Mouse (Mus musculus) kidney, postnatal 0 days (tissue): Measurements from ENCODE around the gene Fn1. TPM values are rescaled to one million over a fixed set of nuclear protein-coding genes. Genes with fewer than 3 reads are reported as not detected.

Experiments
- ATAC-seq: fragments of 200-750 bp; cut with Nextera tagmentation; replicated peaks from 2 replicates; pipeline ENCODE4 v1.8.0; 2017; ENCODE audit warnings: low read depth, moderate number of reproducible peaks, moderate TSS enrichment, moderate library complexity; ENCODE audit not compliant: low FRiP score
- DNase-seq: peaks from one replicate; pipeline ENCODE4 v3.0.0-alpha.2; 2016; ENCODE audit warnings: low spot score
- H3K27ac ChIP-seq: fragments of 300-500 bp; sonication (generic); 2 replicates; pipeline ENCODE4 v1.5.1; 2014; ENCODE audit warnings: mild to moderate bottlenecking
- H3K27me3 ChIP-seq: fragments of 300-500 bp; sonication (generic); 2 replicates; pipeline ENCODE4 v1.6.1; 2014; ENCODE audit warnings: low read length, mixed read lengths; ENCODE audit not compliant: insufficient read depth
- H3K36me3 ChIP-seq: fragments of 300-500 bp; sonication (generic); 2 replicates; pipeline ENCODE4 v1.6.1; 2014; ENCODE audit warnings: low read length, mixed read lengths; ENCODE audit not compliant: insufficient read depth
- H3K4me1 ChIP-seq: fragments of 300-500 bp; sonication (generic); replicated peaks from 2 replicates; pipeline ENCODE4 v1.6.1; 2014; ENCODE audit warnings: antibody characterized with exemption, low read length, mixed read lengths; ENCODE audit not compliant: insufficient read depth
- H3K4me2 ChIP-seq: fragments of 300-500 bp; sonication (generic); 2 replicates; pipeline ENCODE4 v1.6.1; 2014; ENCODE audit warnings: mild to moderate bottlenecking, low read length, moderate library complexity, mixed read lengths
- H3K4me3 ChIP-seq: fragments of 300-500 bp; sonication (generic); replicated peaks from 2 replicates; pipeline ENCODE4 v1.5.1; 2014; ENCODE audit warnings: low read depth, low read length
- H3K9ac ChIP-seq: fragments of 300-500 bp; sonication (generic); 2 replicates; pipeline ENCODE4 v1.6.1; 2014; ENCODE audit warnings: low read depth, low read length
- H3K9me3 ChIP-seq: fragments of 300-500 bp; sonication (generic); replicated peaks from 2 replicates; pipeline ENCODE4 v1.6.1; 2016; ENCODE audit warnings: low read length, inconsistent platforms, mixed read lengths
- CTCF ChIP-seq: IDR thresholded peaks from 2 replicates; pipeline ENCODE4 v1.5.1; 2016; ENCODE audit warnings: antibody characterized with exemption, low read depth, mild to moderate bottlenecking, moderate library complexity
- WGBS: fragments of 180-500 bp; shearing (Covaris S2); extraction: QIAGEN DNeasy Blood & Tissue Kit; methylation state at CpG from one replicate; pipeline ENCODE4 v1.1.7; 2014; 5-methylcytosine and 5-hydroxymethylcytosine counted together
- polyA plus RNA-seq: library from polyadenylated mRNA; unstranded; fragments of >200 nt; fragmentation: Nextera tagmentation; extraction: Ambion mirVana; gene quantifications from 2 replicates; pipeline ENCODE4 v1.2.1, GENCODE M21; 2015

Fn1 gene
- 89.5 and 101 TPM in 2 replicates for polyA plus RNA-seq

DNA sequence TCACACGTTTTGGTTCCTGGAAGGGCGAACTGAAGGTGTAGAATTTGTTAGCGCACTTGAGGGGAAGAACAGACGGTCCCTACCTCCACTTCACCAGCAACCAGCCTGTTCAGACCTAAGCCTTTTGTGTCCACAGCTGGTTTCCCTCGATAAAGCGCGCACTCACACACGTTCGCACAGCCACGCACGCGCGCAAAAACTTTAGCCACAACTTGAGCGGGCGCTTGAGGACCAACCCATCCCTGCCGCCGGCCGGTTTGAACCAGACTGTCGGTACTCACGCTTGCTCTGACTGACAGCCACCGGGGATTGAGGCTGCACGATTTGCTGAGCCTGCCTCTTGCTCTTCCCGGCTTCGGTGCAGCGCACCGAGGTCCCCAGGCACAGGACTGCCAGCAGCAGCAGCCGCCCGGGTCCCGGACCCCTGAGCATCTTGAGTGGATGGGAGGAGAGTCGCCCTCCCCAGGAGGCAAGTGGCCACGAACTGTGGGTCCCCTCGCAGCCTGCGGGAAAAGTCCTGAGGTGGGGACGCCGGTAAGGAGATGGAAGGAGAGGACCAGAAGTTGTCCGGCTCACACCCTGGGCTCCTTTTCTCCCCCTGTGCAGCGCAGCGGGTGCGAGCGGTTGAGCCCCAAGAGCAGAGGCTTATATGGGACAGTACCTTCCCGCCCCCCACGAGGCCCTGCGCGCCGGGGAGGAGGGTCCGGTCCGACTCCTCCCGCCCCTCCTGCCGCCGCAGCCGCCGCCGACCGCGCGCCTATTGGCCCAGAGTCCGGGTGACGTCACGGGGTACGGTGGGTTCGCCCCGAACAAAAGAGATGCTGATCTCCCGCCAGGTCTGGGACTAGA is at the start of gene Fn1:
Gene Fn1 (minus strand): TSS at position 650 of the 849 bp plus-strand sequence.
- H3K4me3 ChIP-seq = peak within 1 kb of the TSS; percentile 66
- no peaks in the 10 kb centered on the region for H3K27me3 ChIP-seq
- no peaks in the 10 kb centered on the region for H3K36me3 ChIP-seq
- peak within 1 kb of the TSS; percentile 87 for H3K27ac ChIP-seq
- H3K4me2 ChIP-seq = peak within 1 kb of the TSS; percentile 77
- peak; percentile 96 for DNase-seq
- no peaks in the 10 kb centered on the region for H3K9me3 ChIP-seq
- peak; percentile 92 for ATAC-seq
- TF ChIP-seq CTCF = no peak
- under 1% methylated on average over 58 of the region's 63 CpGs for WGBS
- 0 out of 2 replicates have a peak, but pooled peaks cover 3% of the 10 kb centered on the region for H3K4me1 ChIP-seq
- H3K9ac ChIP-seq = peak within 1 kb of the TSS; percentile 72

DNA sequence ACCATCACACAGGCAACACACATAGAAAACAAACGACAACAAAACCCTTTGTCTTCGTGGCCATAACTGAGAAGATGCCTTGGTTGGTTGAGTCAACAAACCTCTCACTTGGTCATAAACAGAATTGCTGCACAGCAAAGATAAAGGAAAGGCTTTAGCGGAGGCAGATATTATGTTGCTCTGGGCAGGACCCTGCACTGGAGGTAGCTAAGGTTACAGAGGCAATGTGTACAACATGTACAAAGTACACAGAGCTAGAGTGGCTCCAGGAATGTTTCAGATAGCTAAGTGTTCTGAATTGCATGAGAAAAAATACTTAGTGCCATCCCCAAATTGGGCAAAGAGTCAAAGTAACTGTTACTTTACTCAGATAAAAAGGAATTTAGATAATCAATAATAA is 43.1 kb upstream of the Fn1 start:
- no peak for ATAC-seq
- Histone ChIP-seq H3K4me3 (no peak overlapping the region), H3K27me3 (no peaks in the 10 kb centered on the region), H3K9me3 (no peaks in the 10 kb centered on the region), H3K36me3 (no peaks in the 10 kb centered on the region), H3K4me2 (no peak overlapping the region), H3K27ac (no peak overlapping the region), H3K4me1 (no peaks in the 10 kb centered on the region), H3K9ac (no peak overlapping the region)
- no peak for DNase-seq
- TF ChIP-seq CTCF = no peak
- 73% methylated on average over 3 of the region's 3 CpGs for WGBS

DNA sequence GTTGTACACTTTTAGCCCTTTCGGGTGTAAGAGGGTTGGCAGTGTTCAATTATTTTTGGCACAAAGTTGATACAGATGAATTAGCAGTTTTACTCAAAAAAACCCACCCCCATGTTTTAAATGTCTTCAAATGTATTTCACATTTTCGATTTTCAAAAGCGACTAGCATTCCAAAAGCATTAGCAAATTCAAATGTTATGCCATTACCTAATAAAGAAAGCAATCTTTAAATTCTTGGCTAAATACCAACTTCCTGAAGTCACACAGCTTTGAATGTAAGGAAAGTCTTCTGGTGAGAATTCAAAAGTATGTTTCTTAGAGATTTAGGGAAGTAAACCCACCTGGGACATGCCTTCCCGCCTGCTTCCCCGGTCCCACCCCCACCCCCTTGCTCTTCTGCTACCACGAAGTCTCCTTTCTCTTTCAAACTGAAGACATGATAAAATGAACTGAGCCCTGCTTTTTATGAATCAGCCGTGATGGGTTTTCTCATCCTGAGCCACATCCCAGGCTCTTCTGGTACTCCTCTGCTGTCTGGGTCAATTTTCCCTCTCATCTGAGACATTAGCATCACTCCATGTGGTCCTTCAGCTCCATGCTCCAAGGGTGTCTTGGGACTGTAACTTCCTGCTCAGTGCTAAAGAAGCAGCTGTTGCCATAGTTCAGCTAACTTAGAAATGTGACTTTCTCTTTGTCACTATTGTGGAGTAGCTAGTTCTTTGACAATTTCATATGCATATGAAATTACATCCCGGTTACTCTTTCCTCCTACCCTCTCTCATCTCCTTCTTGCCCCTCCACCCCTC is 38.7 kb upstream of the Fn1 start:
- H3K4me1 ChIP-seq = no peaks in the 10 kb centered on the region
- 48% methylated on average over 8 of the region's 8 CpGs for WGBS
- ATAC-seq (no peak), DNase-seq (peak; percentile 73)
- no peak overlapping the region for H3K27ac ChIP-seq
- no peak overlapping the region for H3K4me2 ChIP-seq
- TF ChIP-seq CTCF = no peak
- no peaks in the 10 kb centered on the region for H3K9me3 ChIP-seq
- H3K4me3 ChIP-seq = no peak overlapping the region
- H3K9ac ChIP-seq = 0 out of 2 replicates have a peak overlapping the region, but pooled peaks have one; percentile 9
- no peaks in the 10 kb centered on the region for H3K36me3 ChIP-seq
- no peaks in the 10 kb centered on the region for H3K27me3 ChIP-seq

- DNase-seq = no peak
- ATAC-seq = no peak
- Histone ChIP-seq H3K4me2 (no peak overlapping the region), H3K9ac (no peak overlapping the region), H3K9me3 (no peaks in the 10 kb centered on the region), H3K4me1 (no peaks in the 10 kb centered on the region), H3K27me3 (no peaks in the 10 kb centered on the region), H3K27ac (no peak overlapping the region), H3K4me3 (no peak overlapping the region), H3K36me3 (no peaks in the 10 kb centered on the region)
- 69% methylated on average over 5 of the region's 5 CpGs for WGBS
- no peak for TF ChIP-seq CTCF
These were observed 35.9 kb upstream of the Fn1 start for GRCm38 (mm10) chr1:71688926-71689303.

DNA sequence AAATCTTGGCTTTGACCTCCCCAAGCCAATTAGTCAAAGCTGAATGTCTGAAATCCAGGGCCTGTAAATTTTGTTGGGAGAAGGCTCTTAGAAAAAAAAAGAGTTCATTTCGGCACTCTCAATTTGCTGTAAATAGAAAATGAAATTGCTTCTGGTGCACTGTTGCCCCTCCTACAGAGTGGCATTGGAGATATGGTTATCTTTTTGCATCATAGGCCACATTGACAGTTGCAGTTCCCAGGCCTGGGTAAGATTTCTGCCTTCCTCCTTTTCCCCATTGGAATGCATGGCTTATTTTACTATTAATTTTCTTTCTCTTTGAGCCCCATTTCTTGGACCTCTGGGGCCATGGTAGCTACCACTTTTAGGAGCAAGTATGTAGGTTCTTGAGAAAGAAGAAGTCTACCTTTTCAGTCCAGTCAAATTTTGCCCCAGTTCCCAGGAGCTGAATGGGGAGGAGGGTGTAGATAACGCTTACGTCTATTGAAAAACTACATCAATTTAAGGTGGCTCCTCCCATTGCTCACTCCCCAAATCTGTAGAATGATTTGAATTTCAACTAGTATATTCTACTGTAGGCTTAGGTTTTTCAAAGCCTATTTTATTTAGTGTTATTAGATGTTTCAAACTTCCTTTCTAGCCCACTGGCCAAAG is 35.4 kb upstream of the Fn1 start:
- Histone ChIP-seq H3K27ac (no peak overlapping the region), H3K9me3 (no peaks in the 10 kb centered on the region), H3K27me3 (no peaks in the 10 kb centered on the region), H3K4me1 (no peaks in the 10 kb centered on the region), H3K36me3 (no peaks in the 10 kb centered on the region), H3K9ac (no peak overlapping the region), H3K4me2 (no peak overlapping the region), H3K4me3 (no peak overlapping the region)
- ATAC-seq (no peak), DNase-seq (no peak)
- no peak for TF ChIP-seq CTCF
- 95% methylated on average over 3 of the region's 3 CpGs for WGBS

- TF ChIP-seq CTCF = no peak
- Histone ChIP-seq H3K27ac (no peak overlapping the region), H3K36me3 (no peaks in the 10 kb centered on the region), H3K4me2 (no peak overlapping the region), H3K4me1 (no peaks in the 10 kb centered on the region), H3K4me3 (no peak overlapping the region), H3K27me3 (no peaks in the 10 kb centered on the region), H3K9me3 (no peaks in the 10 kb centered on the region), H3K9ac (no peak overlapping the region)
- ATAC-seq (no peak), DNase-seq (no peak)
- WGBS = 85% methylated on average over 5 of the region's 5 CpGs
These were observed 33.8 kb upstream of the Fn1 start for GRCm38 (mm10) chr1:71686791-71687190.
